Mouse (Mus musculus): ENCODE measurements around the gene Hsf2bp. TPM values are rescaled to one million over a fixed set of nuclear protein-coding genes. Genes with fewer than 3 reads are reported as not detected.

Gene Hsf2bp
- total RNA-seq, 2 experiments from 2014 or later: not detected

DNA sequence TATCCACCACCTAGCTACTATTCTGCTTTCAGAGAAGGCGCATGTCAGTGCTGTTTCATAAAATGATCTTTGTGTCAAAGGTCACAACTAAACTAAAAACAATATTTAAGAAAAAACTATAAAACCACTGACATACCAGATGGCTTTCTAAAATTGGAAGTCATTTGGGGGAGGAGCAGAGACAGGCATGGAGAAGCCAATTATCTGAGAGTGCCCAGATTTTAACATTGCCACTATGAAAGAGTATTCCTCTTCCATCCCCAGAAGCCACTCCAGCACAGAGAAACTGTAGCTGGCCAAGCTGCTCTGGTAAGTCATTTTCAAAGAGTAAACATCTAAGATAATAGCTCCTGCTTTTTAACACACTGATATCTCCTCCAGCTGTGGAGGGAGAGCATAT, 49.2 kb downstream of the Hsf2bp start:
- no peak for ATAC-seq (ENCODE audit: poor library complexity, severe bottlenecking)

DNA sequence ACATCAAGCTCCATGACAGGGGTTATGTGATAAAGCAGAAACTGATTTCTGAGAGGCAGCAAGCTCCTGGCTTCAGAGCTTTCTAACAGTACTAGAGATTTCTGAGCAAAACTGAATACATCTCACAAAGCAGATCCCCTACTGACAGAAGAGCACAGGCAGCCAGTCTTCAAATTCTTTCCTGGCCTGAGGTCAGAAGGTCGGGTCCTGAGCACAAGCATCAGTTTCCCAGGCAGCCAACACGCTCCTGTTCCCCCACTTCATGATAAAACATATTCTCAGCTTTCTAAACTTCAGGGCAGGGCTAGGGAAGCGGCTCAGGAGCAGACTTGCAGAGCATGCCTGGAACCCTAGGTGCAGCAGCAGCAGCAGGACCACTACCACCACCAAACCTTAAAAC, 52.7 kb downstream of the Hsf2bp start:
- no peak for ATAC-seq (ENCODE audit: poor library complexity, severe bottlenecking)

DNA sequence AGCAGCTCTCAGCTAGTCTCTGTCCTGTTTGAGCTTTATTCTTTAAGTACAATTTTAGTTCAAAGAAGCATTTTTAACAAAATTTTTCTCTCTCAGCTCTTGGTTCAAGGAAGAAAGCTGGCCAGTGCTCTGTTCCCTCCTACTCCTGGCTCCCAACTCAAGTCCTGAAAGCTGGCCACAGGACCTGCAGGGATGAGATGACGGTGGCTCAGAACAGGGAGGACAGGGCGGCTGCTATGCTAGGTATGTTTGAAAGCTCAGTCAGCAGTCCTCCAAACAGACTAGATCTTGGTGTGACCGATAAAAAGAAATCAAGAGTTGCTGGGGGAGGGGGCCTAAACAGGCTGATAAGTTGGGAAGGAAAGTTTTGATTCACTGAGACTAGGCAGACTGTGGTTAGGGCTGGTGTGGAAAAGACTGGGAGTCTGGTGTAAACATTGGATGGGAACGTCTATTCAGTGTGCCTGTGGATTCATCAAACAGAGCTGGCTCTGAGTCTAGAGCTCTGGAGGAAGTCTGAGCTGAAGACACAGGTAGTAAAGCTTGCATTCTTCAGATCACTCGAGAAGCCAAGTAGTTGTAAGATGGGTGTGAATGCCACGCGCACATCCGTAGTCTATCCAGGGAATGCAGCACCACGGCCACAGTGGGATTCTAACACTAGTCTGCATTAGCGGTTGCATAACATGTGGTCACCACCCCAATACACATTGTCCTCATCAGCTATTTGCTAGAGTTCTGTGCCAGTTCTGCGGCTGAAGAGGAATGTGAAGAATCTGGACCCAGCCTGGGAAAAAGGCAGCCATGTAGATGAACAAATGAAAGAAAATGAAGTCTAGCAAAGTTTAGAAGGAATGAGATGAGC, 53.6 kb downstream of the Hsf2bp start:
- ATAC-seq (ENCODE audit: poor library complexity, severe bottlenecking): no peak

DNA sequence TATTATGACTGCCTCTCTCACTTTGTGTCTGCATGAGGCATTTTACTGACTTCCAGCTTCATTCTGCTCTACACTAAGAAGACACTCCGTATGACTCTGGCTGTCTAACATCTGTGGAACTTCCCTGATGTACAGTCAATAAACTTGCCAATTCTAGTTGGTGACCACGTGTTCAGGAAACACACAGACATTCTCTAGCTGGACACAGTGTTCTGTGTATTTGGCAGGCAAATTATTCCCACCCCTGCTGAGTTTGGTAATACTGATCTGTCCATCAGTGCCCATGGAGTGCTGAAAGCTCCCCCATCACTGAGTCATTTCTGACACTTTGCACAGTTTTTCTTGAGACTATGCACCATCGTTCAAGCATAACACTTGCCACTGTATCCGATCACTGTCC, 56.3 kb downstream of the Hsf2bp start:
- no peak for ATAC-seq (ENCODE audit: poor library complexity, severe bottlenecking)

DNA sequence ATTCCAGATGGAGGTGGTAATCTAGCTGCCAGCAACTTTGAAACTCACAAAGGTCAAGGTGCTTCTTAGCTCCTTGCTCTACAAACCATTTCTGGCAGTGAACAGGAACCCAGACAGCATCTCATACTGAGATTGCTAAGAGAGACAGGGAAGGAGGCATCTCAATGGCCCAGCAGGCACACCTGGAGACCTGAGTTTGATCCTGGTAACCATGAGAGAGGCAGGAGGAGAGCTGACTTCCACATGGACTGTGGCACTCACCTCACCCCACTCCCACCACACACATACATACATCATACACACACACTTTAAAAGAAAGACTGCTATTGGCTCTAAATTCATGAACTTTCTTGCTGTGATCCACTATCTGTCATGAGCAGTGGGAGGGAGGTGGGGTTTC, 59.0 kb downstream of the Hsf2bp start:
- no peak for ATAC-seq (ENCODE audit: poor library complexity, severe bottlenecking)

DNA sequence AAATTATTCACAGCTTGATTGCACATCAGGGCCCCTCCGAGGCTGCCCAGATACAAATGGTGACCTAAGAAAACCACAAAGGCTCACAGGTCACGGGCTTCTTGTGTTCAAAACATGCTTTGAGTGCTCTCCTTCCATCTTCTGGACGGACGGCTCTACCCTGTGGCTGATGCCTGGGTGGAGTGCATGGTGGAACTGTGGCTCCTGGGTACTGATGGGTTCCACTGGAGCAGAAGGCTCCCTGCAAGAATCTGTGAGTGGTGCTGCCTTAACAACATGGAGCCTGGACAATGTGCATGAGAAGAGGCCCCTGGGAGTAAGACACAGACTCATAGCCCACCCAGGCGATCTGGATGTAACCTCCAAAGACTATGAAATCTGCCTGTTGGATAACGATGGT, 59.6 kb downstream of the Hsf2bp start:
- no peak for ATAC-seq (ENCODE audit: poor library complexity, severe bottlenecking)

DNA sequence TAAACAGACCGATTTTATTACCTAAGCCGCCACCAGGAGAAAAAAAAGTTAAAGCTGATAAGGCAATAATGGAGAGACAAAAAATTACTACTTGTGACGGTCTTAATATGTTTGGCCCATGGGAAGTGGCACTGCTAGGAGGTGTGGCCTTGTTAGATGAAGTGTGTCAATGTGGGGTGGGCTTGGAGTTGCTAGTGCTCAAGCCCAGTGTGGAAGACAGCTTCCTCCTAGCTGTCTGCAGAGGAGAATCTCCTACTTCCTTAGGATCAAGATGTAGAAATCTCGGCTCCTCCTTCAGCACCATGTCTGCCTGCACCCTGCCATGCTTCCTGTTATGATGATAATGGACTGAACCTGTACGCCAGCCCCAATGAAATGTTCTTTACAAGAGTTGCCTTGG, 61.5 kb downstream of the Hsf2bp start:
- no peak for ATAC-seq (ENCODE audit: poor library complexity, severe bottlenecking)

DNA sequence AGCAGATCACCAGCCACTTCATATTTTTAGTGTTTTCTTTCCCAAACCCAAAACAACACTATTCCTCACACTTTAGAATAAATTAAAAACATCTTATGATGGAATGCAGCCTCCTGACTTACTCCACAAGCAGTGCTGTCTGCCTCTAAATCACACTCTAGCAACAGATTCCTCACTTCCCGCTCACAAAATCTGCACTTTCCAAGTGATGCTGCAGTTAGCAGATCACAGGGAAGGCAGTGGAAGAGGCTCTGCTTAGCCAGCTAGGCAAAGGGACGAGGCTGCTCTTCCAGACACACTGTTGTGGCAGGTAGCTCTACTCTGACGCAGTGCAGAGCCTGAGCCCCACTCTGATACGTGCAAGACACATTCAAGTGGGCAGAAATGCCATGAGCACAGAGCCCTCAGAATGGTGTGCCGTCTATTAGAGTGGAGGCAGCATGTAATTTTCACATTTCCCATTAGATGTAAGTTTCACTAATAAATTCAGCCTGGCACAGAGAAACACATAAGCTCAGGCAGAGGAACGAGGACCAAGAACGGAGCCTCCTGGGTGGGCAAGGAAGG, 62.4 kb downstream of the Hsf2bp start:
- ATAC-seq (ENCODE audit: poor library complexity, severe bottlenecking): no peak

DNA sequence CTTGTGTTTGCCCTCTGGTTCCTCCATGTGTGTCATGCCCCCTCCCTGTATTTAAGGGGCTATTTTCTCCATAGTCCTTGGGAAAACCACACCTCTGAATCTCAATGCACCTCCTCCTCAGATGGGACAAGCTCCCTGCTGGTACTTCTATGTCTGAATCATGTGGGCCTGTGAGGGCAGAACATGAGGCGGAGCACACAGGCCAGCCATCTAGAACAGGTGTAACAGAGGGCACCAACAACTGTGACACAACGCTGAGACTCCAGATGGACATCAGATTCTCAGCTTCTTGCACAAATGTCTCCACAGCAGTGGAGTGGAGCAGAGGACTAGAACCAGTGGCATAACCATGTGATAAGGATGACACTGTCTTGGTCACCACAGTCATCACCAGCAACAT, 65.3 kb downstream of the Hsf2bp start:
- ATAC-seq (ENCODE audit: poor library complexity, severe bottlenecking): no peak

DNA sequence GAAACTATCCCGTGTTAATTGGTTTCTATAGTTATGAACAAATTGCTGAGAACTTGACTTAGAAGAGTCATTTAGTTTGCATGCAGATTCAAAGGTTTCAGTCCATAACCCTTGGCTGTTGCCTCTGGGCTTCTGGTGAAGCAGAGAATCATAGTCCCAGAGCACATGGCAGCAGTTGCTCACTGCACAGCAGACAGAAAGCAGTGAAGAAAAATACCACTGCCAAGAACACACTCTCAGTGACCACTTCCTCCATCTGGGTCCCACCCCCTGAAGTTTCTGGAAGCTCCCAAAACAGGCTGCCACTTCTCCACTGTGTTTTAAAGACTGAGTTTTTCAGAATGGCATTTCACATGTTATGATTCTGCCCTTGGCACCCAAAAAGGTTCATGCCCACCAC, 67.3 kb downstream of the Hsf2bp start:
- ATAC-seq (ENCODE audit: poor library complexity, severe bottlenecking): no peak

DNA sequence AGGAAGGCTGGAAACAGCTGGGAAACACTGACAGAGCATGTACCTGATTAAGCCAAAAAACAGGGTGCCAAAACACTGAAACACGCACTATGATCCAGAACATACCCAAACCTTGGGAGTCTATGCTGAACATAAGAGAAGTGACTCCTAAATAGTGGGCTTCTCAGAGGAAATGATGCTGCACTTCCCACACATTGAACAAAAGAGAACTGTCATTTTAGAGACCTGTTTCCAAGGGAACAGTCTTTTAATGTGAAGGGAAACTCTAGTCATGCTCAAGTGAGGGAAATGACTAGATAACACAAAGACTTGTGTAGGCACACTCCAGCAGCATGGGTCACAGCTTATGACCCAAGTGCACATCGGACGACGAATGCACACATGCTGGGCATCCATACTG, 68.8 kb downstream of the Hsf2bp start:
- peak; percentile 18; the same call in 1 of the 2 replicates for ATAC-seq (ENCODE audit: poor library complexity, severe bottlenecking)

DNA sequence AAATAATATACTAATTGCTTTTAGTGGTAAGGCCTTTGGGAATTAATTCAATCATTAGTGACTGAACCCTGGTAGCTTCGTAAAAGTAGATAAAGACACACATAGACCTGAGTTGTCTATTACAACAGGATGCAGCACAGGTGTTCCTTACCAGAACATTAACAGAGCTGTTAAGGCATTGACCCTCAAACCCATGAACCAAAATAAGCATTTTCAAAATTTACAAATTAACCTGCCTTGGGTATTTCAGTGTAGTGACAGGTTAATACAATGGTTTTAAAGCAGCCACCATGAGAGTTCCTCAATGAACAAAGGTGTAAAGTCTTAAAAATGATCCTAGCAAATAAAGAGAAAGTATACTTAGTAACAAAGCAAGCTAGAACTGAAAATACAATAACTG, 69.6 kb downstream of the Hsf2bp start:
- no peak for ATAC-seq (ENCODE audit: poor library complexity, severe bottlenecking)

DNA sequence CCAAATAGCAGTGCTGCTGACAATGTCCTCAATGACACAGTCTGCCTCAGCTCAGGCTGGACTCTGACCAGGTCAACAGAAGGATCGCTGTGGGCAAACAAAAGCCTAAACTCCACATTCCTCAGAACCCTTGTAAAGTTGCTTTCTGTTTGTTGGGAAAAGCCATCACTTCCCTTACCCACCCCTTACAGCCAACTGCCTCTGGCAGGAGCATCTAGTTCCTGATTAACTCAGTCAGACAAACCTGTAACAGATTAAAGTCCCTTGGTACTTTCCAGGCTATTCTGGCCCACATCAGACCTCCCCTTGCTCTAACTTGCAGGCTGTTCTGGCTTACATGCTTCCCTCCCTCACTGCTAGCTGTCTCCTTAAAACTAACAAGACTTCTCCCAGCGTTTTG, 70.5 kb downstream of the Hsf2bp start:
- ATAC-seq (ENCODE audit: poor library complexity, severe bottlenecking): no peak

DNA sequence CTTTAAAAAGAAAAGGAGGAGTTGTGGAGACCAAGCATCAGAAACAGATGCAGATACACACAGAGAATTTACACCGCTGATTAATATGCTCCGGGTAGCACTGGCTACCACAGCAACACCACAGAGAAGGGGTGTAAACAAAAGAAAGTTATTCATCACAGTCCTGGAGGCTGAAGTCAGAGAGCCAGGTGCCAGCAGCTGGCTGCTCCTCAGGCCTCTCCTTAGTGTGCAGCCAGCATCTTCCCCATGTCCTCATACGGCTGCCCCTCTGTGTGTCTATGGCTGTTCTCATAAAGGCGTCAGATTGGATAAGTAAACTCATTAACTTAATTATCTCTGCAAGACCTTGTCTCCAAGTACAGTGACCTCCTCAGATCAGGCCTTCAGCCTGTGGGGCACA, 73.2 kb downstream of the Hsf2bp start:
- ATAC-seq (ENCODE audit: poor library complexity, severe bottlenecking): no peak

DNA sequence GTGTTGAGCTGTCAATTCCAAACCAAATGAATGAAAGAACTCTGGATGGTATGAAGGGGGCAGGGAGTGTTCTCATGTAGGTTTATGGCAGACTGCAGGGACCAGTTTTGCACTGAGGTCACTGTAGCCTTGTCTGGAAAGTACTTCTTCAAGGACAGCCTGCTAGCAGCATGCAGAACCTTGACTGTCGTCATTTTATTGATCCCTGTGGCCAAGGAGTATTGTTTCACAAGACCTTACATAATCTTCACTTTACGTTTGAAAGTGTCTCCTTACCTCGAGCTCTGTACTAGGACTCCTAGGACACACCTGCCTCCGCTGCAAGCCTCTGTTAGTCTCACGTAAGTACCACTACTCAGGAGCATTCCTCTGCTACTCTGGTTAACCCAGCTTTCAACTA, 73.9 kb downstream of the Hsf2bp start:
- ATAC-seq (ENCODE audit: poor library complexity, severe bottlenecking): no peak

DNA sequence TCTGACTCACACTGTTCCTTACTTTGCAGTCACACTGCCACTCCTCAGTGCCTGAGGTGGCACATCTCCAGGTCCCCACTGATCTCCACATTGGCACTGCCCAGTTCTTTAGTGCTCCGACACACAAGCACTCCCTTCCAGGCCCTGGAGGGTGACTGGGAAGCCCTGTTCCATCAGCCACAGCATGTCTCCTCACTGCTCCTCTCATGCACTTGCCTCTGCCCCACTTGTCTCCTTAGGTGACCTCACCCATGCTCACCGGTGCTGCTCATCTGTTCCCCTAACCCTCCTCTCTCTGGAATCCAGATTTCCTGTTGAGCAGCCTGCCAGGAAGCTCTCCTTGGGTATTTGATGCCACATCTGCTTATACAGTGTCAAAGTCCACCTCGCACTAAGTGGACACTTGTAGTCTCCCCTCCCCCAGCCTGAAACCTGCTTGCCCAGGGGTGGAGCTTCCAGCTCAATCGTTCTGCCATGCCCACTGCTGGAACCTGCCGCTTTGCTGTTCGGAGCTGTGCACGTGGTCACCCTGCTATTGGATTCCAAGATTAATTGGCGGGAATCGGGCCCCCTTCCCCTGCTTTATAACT, 81.5 kb downstream of the Hsf2bp start:
- no peak for ATAC-seq (ENCODE audit: poor library complexity, severe bottlenecking)

DNA sequence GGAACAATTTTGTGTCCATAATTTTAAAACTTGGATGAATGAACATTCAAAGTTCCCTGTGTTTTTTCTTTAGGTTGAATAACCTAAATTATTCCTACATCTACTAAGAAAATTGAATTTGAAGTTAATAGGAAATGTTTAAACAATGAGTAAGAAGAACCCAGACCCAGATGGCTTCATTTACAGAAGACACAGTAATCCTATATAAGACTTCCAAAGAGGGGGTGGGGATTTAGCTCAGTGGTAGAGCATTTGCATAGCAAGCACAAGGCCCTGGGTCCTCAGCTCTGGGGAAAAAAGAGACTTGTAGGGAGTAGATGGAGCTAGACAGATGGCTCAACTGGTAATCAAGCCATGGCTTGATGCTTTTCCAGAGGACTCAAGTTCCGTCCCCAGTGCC, 87.1 kb downstream of the Hsf2bp start:
- ATAC-seq (ENCODE audit: poor library complexity, severe bottlenecking): no peak

DNA sequence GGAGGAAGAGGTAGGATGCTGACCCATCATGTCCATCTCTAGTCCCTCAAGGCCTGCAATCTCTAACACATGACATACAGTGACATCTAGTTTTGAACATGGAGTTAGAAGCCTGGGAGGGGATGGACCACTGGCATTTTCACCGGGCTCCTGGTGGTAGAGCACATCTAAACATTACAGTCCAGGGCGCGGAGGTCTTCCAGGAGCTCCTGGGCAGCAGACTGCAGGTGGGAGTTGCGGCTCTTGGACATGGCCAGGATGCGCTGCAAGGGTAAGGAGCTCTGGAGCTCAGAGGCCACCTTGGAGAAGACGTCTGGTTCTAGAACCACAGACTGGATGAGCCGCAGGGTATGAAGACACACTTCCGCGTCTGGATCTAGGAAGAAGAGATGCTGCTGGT, 89.7 kb downstream of the Hsf2bp start:
- ATAC-seq (ENCODE audit: poor library complexity, severe bottlenecking): no peak

DNA sequence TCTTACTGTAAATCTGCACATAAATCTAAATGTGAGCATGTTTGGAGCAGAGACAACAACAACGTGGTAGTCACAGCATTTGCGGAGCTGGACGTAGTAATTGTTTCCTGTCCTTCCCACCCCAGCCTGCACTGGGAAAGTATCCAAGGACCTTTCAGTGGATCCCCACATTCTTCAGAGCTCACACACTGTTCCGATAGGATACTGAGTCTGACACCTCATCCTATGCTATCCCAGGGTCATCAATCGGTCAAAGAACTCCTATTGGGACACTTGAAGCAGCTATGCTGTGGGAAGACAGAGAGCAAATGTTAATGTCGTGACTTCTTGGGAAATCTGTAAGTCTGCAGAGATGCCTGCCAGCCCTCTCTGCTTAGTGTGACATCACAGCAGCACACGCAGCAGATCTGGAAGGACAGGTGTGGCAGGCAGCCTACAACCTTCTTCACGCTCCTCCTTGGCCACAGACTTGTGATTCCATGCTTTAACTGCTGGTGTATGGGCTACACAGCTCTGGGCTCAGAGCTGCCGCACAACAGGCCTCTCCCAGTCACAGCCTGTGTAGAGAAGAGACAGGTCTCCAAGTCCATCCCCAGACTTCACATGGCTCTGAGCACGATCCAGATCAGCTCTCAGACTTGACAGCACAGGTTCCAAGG, 92.1 kb downstream of the Hsf2bp start:
- ATAC-seq (ENCODE audit: poor library complexity, severe bottlenecking): no peak

DNA sequence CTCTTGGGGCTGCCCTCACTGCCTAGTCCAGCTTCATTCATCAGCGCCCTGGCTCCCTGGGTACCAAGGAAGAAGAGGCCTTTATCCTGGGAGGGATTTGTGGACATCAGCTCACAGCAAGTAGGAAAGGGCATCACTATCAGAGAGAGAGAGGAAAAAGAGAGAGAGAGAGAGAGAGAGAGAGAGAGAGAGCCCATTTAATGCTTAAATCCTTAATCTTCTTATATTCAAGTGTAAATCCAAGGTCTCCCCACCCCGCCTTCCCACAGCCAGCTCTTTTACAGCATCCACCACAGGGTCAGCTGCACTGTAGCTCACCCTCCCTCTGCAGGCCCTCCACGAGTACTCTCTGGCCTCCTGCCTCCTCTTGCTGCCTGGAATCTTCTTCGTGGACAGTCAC, 94.5 kb downstream of the Hsf2bp start:
- no peak for ATAC-seq (ENCODE audit: poor library complexity, severe bottlenecking)

DNA sequence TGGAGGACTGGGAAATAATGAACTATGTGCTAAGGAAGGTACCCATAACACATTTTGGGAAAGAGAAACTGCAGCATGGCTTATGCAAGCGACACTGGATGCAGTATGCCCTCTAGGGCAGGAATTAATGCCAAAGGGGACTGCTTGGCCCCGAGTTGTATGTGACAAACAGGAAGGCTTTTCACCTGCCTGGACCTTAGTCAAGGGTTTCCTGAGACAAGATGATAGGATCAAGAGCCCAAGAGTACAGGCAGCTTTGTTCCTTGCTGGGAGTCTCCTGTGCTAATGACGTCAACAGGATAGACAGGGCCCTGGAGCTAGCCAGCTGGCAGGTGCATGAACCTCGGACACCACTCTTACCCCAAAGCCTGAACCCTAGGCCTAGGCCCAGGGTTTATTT, 95.5 kb downstream of the Hsf2bp start:
- no peak for ATAC-seq (ENCODE audit: poor library complexity, severe bottlenecking)

All from megakaryocyte, adult 5-6 weeks (primary cell).